Mouse (Mus musculus): ENCODE measurements around the gene 4930523C07Rik. TPM values are rescaled to one million over a fixed set of nuclear protein-coding genes. Genes with fewer than 3 reads are reported as not detected.

Gene 4930523C07Rik
- 1.0 and 3.3 TPM in 2 replicates for total RNA-seq (2014; rRNA removed)
- polyA plus RNA-seq (2015; fragmentation: Nextera tagmentation; extraction: Ambion mirVana) = 2.5 and 3.8 TPM in 2 replicates

- Histone ChIP-seq H3K9ac (peak within 1 kb of the TSS; percentile 28; the same call in 1 of the 2 replicates), H3K4me2 (ENCODE audit: low read depth) (peak within 1 kb of the TSS; percentile 47), H3K4me1 (ENCODE audit: insufficient read depth) (0 out of 2 replicates have a peak, but pooled peaks cover 6% of the 10 kb centered on the region), H3K27ac (ENCODE audit: low read depth, low read length) (no peak within 1 kb of the TSS), H3K27me3 (ENCODE audit: insufficient read depth, low read length) (no peaks in the 10 kb centered on the region), H3K9me3 (ENCODE audit: low read length) (no peaks in the 10 kb centered on the region), H3K4me3 (ENCODE audit: low read depth, low read length) (peak within 1 kb of the TSS; percentile 30), H3K36me3 (ENCODE audit: insufficient read depth) (no peaks in the 10 kb centered on the region)
- peak; percentile 49 for TF ChIP-seq CTCF (IDR thresholded peaks at IDR 0.05; ENCODE audit: low read depth)
- DNase-seq (no peak), ATAC-seq (peak; percentile 66)
- 3% methylated on average over 33 of the region's 33 CpGs for WGBS
Observed at GRCm38 (mm10) chr1:160044237-160045021, at the start of gene 4930523C07Rik. Gene 4930523C07Rik (plus strand): TSS chr1:160044382.

- Histone ChIP-seq H3K4me1 (ENCODE audit: insufficient read depth) (no peaks in the 10 kb centered on the region), H3K4me3 (ENCODE audit: low read depth, low read length) (no peak overlapping the region), H3K4me2 (ENCODE audit: low read depth) (no peak overlapping the region), H3K36me3 (ENCODE audit: insufficient read depth) (no peaks in the 10 kb centered on the region), H3K9me3 (ENCODE audit: low read length) (no peaks in the 10 kb centered on the region), H3K27ac (ENCODE audit: low read depth, low read length) (no peak overlapping the region), H3K27me3 (ENCODE audit: insufficient read depth, low read length) (no peaks in the 10 kb centered on the region), H3K9ac (no peak overlapping the region)
- DNase-seq (no peak), ATAC-seq (no peak)
- no peak for TF ChIP-seq CTCF (IDR thresholded peaks at IDR 0.05; ENCODE audit: low read depth)
- WGBS = 76% methylated on average over 2 of the region's 2 CpGs
Observed at GRCm38 (mm10) chr1:159997329-159997728, 46.9 kb upstream of the 4930523C07Rik start.

GRCm38 (mm10) chr1:159998349-159998748 lies 45.8 kb upstream of the 4930523C07Rik start:
- 79% methylated on average over 1 of the region's 1 CpGs for WGBS
- no peak for TF ChIP-seq CTCF (IDR thresholded peaks at IDR 0.05; ENCODE audit: low read depth)
- H3K27ac ChIP-seq (ENCODE audit: low read depth, low read length) = no peak overlapping the region
- no peak overlapping the region for H3K4me2 ChIP-seq (ENCODE audit: low read depth)
- no peak overlapping the region for H3K4me3 ChIP-seq (ENCODE audit: low read depth, low read length)
- H3K9ac ChIP-seq = no peak overlapping the region
- no peaks in the 10 kb centered on the region for H3K4me1 ChIP-seq (ENCODE audit: insufficient read depth)
- no peaks in the 10 kb centered on the region for H3K36me3 ChIP-seq (ENCODE audit: insufficient read depth)
- no peak for DNase-seq
- H3K27me3 ChIP-seq (ENCODE audit: insufficient read depth, low read length) = no peaks in the 10 kb centered on the region
- ATAC-seq = no peak
- H3K9me3 ChIP-seq (ENCODE audit: low read length) = no peaks in the 10 kb centered on the region

GRCm38 (mm10) chr1:159999232-159999631 lies 45.0 kb upstream of the 4930523C07Rik start:
- H3K27ac ChIP-seq (ENCODE audit: low read depth, low read length) = no peak overlapping the region
- H3K4me3 ChIP-seq (ENCODE audit: low read depth, low read length) = no peak overlapping the region
- no peak for ATAC-seq
- WGBS = 79% methylated on average over 3 of the region's 3 CpGs
- no peaks in the 10 kb centered on the region for H3K27me3 ChIP-seq (ENCODE audit: insufficient read depth, low read length)
- no peak overlapping the region for H3K4me2 ChIP-seq (ENCODE audit: low read depth)
- H3K4me1 ChIP-seq (ENCODE audit: insufficient read depth) = no peaks in the 10 kb centered on the region
- DNase-seq = no peak
- H3K36me3 ChIP-seq (ENCODE audit: insufficient read depth) = no peaks in the 10 kb centered on the region
- no peak overlapping the region for H3K9ac ChIP-seq
- no peak for TF ChIP-seq CTCF (IDR thresholded peaks at IDR 0.05; ENCODE audit: low read depth)
- no peaks in the 10 kb centered on the region for H3K9me3 ChIP-seq (ENCODE audit: low read length)

- ATAC-seq (no peak), DNase-seq (no peak)
- H3K27ac ChIP-seq (ENCODE audit: low read depth, low read length) = no peak overlapping the region
- H3K36me3 ChIP-seq (ENCODE audit: insufficient read depth) = no peaks in the 10 kb centered on the region
- H3K4me2 ChIP-seq (ENCODE audit: low read depth) = no peak overlapping the region
- no peaks in the 10 kb centered on the region for H3K9me3 ChIP-seq (ENCODE audit: low read length)
- WGBS = 92% methylated on average over 4 of the region's 4 CpGs
- no peaks in the 10 kb centered on the region for H3K4me1 ChIP-seq (ENCODE audit: insufficient read depth)
- no peak overlapping the region for H3K9ac ChIP-seq
- no peak overlapping the region for H3K4me3 ChIP-seq (ENCODE audit: low read depth, low read length)
- TF ChIP-seq CTCF (IDR thresholded peaks at IDR 0.05; ENCODE audit: low read depth) = no peak
- H3K27me3 ChIP-seq (ENCODE audit: insufficient read depth, low read length) = no peaks in the 10 kb centered on the region
Observed at GRCm38 (mm10) chr1:160005319-160005718, 38.9 kb upstream of the 4930523C07Rik start.

GRCm38 (mm10) chr1:160006919-160007588 lies 37.1 kb upstream of the 4930523C07Rik start:
- no peak overlapping the region for H3K4me3 ChIP-seq (ENCODE audit: low read depth, low read length)
- 89% methylated on average over 8 of the region's 8 CpGs for WGBS
- no peaks in the 10 kb centered on the region for H3K36me3 ChIP-seq (ENCODE audit: insufficient read depth)
- H3K27me3 ChIP-seq (ENCODE audit: insufficient read depth, low read length) = no peaks in the 10 kb centered on the region
- no peak overlapping the region for H3K27ac ChIP-seq (ENCODE audit: low read depth, low read length)
- no peak for ATAC-seq
- no peaks in the 10 kb centered on the region for H3K9me3 ChIP-seq (ENCODE audit: low read length)
- no peak overlapping the region for H3K9ac ChIP-seq
- TF ChIP-seq CTCF (IDR thresholded peaks at IDR 0.05; ENCODE audit: low read depth) = no peak
- no peak overlapping the region for H3K4me2 ChIP-seq (ENCODE audit: low read depth)
- H3K4me1 ChIP-seq (ENCODE audit: insufficient read depth) = no peaks in the 10 kb centered on the region
- no peak for DNase-seq

- Histone ChIP-seq H3K4me1 (ENCODE audit: insufficient read depth) (no peaks in the 10 kb centered on the region), H3K9ac (no peak overlapping the region), H3K27ac (ENCODE audit: low read depth, low read length) (no peak overlapping the region), H3K36me3 (ENCODE audit: insufficient read depth) (no peaks in the 10 kb centered on the region), H3K27me3 (ENCODE audit: insufficient read depth, low read length) (no peaks in the 10 kb centered on the region), H3K4me3 (ENCODE audit: low read depth, low read length) (no peak overlapping the region), H3K9me3 (ENCODE audit: low read length) (no peaks in the 10 kb centered on the region), H3K4me2 (ENCODE audit: low read depth) (no peak overlapping the region)
- ATAC-seq (no peak), DNase-seq (no peak)
- WGBS = 88% methylated on average over 3 of the region's 3 CpGs
- no peak for TF ChIP-seq CTCF (IDR thresholded peaks at IDR 0.05; ENCODE audit: low read depth)
Observed at GRCm38 (mm10) chr1:160013042-160013441, 31.1 kb upstream of the 4930523C07Rik start.

Measured in forebrain, postnatal 0 days (tissue).